In genomic region chr9:79961630-79962285, GRCm38 (mm10) we compare ENCODE assay signal across 9 mouse cellular contexts. TPM values are rescaled to one million over a fixed set of nuclear protein-coding genes. Genes with fewer than 3 reads are reported as not detected.
DNase-seq lines count a peak whose midpoint lies in the region; ATAC-seq and TF ChIP-seq lines count a peak whose summit lies in the region.
"Had no signal": no experiment of that assay in that cellular context is flagged by ENCODE, and none has a peak within 500 bp of the region (broad histone marks: within the 10 kb centered on the region; RNA-seq: fewer than 3 reads in every experiment).

No protein-coding gene starts in this region.

- peak; percentile 87 for DNase-seq in MN1 (ENCODE audit: low spot score)
- DNase-seq in cerebellum, adult 11 months: peak; percentile 2
- peak; percentile 63 for DNase-seq in forebrain, postnatal 0 days
- peak; percentile 33 for DNase-seq in hindbrain, embryonic 10.5 days (ENCODE audit: low spot score)
- peak; percentile 33 to 72 for DNase-seq in layer of hippocampus, adult 18-20 months (ENCODE audit: low spot score in 2 of 2)
- DNase-seq in lung, postnatal 36 days: peak; percentile 77
- peak; percentile 13 for DNase-seq in right cerebral cortex, postnatal 4 days
- no peak for DNase-seq in spleen, postnatal 10 days (ENCODE audit: low spot score in 2 of 2)

- H3K27me3 ChIP-seq in forebrain, postnatal 0 days (ENCODE audit: insufficient read depth, low read length): no peaks in the 10 kb centered on the region
- H3K27me3 ChIP-seq in hindbrain, embryonic 10.5 days (ENCODE audit: insufficient read depth, poor library complexity, severe bottlenecking): no peaks in the 10 kb centered on the region

- peak overlapping the region; percentile 28 for H3K4me3 ChIP-seq in forebrain, postnatal 0 days (ENCODE audit: low read depth, low read length)
- H3K4me3 ChIP-seq in hindbrain, embryonic 10.5 days: no peak overlapping the region

- peak overlapping the region; percentile 48 for H3K9ac ChIP-seq in forebrain, postnatal 0 days

- no peak for TF ChIP-seq CTCF in forebrain, postnatal 0 days (IDR thresholded peaks at IDR 0.05; ENCODE audit: low read depth)

- no peaks in the 10 kb centered on the region for H3K36me3 ChIP-seq in forebrain, postnatal 0 days (ENCODE audit: insufficient read depth)
- H3K36me3 ChIP-seq in hindbrain, embryonic 10.5 days: no peaks in the 10 kb centered on the region

- WGBS in forebrain, postnatal 0 days: 43% methylated on average over 16 of the region's 16 CpGs
- WGBS in hindbrain, embryonic 10.5 days: 70% methylated on average over 16 of the region's 16 CpGs

- 0 out of 2 replicates have a peak overlapping the region, but pooled peaks have one; percentile 9 for H3K27ac ChIP-seq in forebrain, postnatal 0 days (ENCODE audit: low read depth, low read length)
- peak overlapping the region; percentile 29; the same call in 1 of the 2 replicates for H3K27ac ChIP-seq in hindbrain, embryonic 10.5 days
- H3K27ac ChIP-seq: macrophage had no signal

- no peaks in the 10 kb centered on the region for H3K4me1 ChIP-seq in forebrain, postnatal 0 days (ENCODE audit: insufficient read depth)
- peaks cover 7% of the 10 kb centered on the region; the same call in 1 of the 2 replicates for H3K4me1 ChIP-seq in hindbrain, embryonic 10.5 days (replicated peaks)

- H3K9me3 ChIP-seq in forebrain, postnatal 0 days (ENCODE audit: low read length): no peaks in the 10 kb centered on the region
- H3K9me3 ChIP-seq in hindbrain, embryonic 10.5 days: no peaks in the 10 kb centered on the region

- H3K4me2 ChIP-seq in forebrain, postnatal 0 days (ENCODE audit: low read depth): peak overlapping the region; percentile 39

- ATAC-seq in forebrain, postnatal 0 days: peak; percentile 97

RNA-seq across cellular contexts. Expression of gene Filip1, which starts 50.9 kb away (rescaled TPM):
- 8.1 and 9.2 TPM in 2 replicates for total RNA-seq in forebrain, postnatal 0 days (2014; rRNA removed)
- 2.6 and 5.9 TPM in 2 replicates for polyA plus RNA-seq in forebrain, postnatal 0 days (2015; fragmentation: Nextera tagmentation; extraction: Ambion mirVana)
- polyA plus RNA-seq in hindbrain, embryonic 10.5 days (2016; fragmentation: Nextera tagmentation; extraction: Ambion mirVana): 4.1 and 7.8 TPM in 2 replicates
- 10 to 100 TPM; 10.6 to 13.1 TPM for total RNA-seq in layer of hippocampus, adult 18-20 months (2021)
- polyA plus RNA-seq: macrophage had no signal

Comparison
In these comparisons a context has a peak if more than half of its experiments do, and no peak if none do; other contexts are left out.
1. DNase-seq: peak in MN1 (single experiment), cerebellum, adult 11 months (single experiment), forebrain, postnatal 0 days (single experiment), hindbrain, embryonic 10.5 days (single experiment), layer of hippocampus, adult 18-20 months (2 of 2), lung, postnatal 36 days (single experiment) and right cerebral cortex, postnatal 4 days (single experiment); none in spleen, postnatal 10 days (0 of 2).